8 mouse cellular contexts compared by ENCODE assay signal in the genomic region with DNA sequence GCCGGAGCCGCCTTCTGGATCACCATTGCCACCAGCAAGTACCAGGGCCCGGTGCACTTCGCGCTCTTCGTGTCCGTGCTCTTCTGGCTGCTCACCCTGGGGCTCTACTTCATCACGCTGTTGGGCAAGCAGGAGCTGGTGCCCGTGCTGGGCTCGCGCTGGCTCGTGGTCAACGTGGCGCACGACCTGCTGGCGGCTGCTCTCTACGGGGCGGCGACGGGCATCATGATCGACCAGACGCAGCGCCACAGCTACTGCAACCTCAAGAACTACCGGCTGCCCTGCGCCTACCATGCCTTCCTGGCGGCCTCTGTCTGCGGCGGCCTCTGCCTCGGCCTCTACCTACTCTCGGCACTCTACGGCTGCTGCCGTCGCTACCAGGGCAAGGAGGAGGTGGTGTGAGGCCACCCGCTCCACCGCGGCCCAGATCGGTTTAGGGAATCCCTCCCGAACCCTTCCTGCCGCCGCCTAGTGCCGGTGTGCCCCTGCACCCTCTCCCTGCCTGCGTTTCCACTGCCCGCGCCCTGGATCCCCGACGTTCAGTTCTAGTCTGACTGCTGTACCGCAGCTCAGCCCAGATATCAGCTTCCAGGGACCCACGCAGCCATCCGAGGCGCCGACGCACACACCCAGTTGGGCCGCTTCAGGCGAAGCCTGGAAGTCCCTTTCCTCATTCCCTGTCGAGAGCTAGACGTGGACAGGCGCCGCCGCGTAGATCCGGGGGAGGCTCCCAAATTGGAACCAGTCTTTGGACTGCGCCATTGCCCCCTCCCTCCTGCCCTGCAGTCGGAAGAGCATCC. TPM values are rescaled to one million over a fixed set of nuclear protein-coding genes. Genes with fewer than 3 reads are reported as not detected.
DNase-seq lines count a peak whose midpoint lies in the region; ATAC-seq and TF ChIP-seq lines count a peak whose summit lies in the region.

No protein-coding gene starts in this region.

- no peak for TF ChIP-seq RAD21 in MEL (IDR thresholded peaks at IDR 0.05; ENCODE audit: low read depth, low read length)

- TF ChIP-seq EP300 in MEL (IDR thresholded peaks at IDR 0.05; ENCODE audit: low read depth in 1 of 2, low read length in 2 of 2) = no peak

- H3K9ac ChIP-seq in MEL (ENCODE audit: control insufficient read depth, low read depth, low read length, poor library complexity, severe bottlenecking) = peak overlapping the region; percentile 65
- H3K9ac ChIP-seq in forebrain, embryonic 13.5 days = peak overlapping the region; percentile 77

- no peak overlapping the region for H3K27ac ChIP-seq in MEL (ENCODE audit: control insufficient read depth, low read depth, low read length)
- no peak overlapping the region for H3K27ac ChIP-seq in forebrain, embryonic 13.5 days
- H3K27ac ChIP-seq in left cerebral cortex, adult 2 months = peak overlapping the region; percentile 97

- H3K9me3 ChIP-seq in MEL (replicated peaks; ENCODE audit: insufficient read depth, low read length) = no peaks in the 10 kb centered on the region
- H3K9me3 ChIP-seq in forebrain, embryonic 13.5 days (replicated peaks) = no peaks in the 10 kb centered on the region

- peak overlapping the region; percentile 85 for H3K4me2 ChIP-seq in forebrain, embryonic 13.5 days

- DNase-seq in MEL (ENCODE audit: low read depth, low spot score) = peak; percentile 71
- peak; percentile 67 for DNase-seq in brain, embryonic 14.5 days (ENCODE audit: low read depth)
- DNase-seq in heart, postnatal 25 days (ENCODE audit: low spot score) = peak; percentile 70
- peak in 1 of 2 experiments; percentile 73 for DNase-seq in left cerebral cortex, adult 2 months (ENCODE audit: extremely low spot score in 1 of 2, low spot score in 2 of 2)
- DNase-seq in retina, postnatal 1 day = peak; percentile 44
- no peak for DNase-seq in layer of hippocampus, adult 9-10 months (ENCODE audit: low spot score)

- WGBS in forebrain, embryonic 13.5 days = under 1% methylated on average over 63 of the region's 63 CpGs

- peak overlapping the region; percentile 59 to 65 for H3K4me3 ChIP-seq in MEL (ENCODE audit: control insufficient read depth in 1 of 2, insufficient read depth in 1 of 2, low read depth in 2 of 2, low read length in 2 of 2)
- H3K4me3 ChIP-seq in forebrain, embryonic 13.5 days = peak overlapping the region; percentile 60
- H3K4me3 ChIP-seq in left cerebral cortex, adult 2 months = peak overlapping the region; percentile 66

- TF ChIP-seq POLR2A in MEL (IDR thresholded peaks at IDR 0.05; ENCODE audit: control insufficient read depth in 1 of 2, insufficient read depth in 1 of 2, low read depth in 1 of 2, low read length in 2 of 2, poor library complexity in 1 of 2) = peak; percentile 10 to 23; a peak in 1 of 4 replicates
- no peak for TF ChIP-seq POLR2A in brain, embryonic 14.5 days (IDR thresholded peaks at IDR 0.05; ENCODE audit: borderline replicate concordance, extremely low read depth, insufficient read depth, insufficient read length, poor library complexity, severe bottlenecking)

- H3K79me2 ChIP-seq in MEL (ENCODE audit: control insufficient read depth, insufficient read depth, low read length, poor library complexity) = peaks cover 2% of the 10 kb centered on the region; the same call in 1 of the 2 replicates

- intact Hi-C loops in heart, postnatal 25 days (cut with DNase I) = no loop called here
- intact Hi-C loops in left cerebral cortex, adult 2 months (cut with DNase I) = no loop called here

- no peak for TF ChIP-seq CTCF in MEL (IDR thresholded peaks at IDR 0.05 in 2 of 3, conservative IDR thresholded peaks at IDR 0.05 in 1 of 3; ENCODE audit: control insufficient read depth in 1 of 3, insufficient read depth in 1 of 3, low read depth in 2 of 3, low read length in 3 of 3, poor library complexity in 1 of 3, severe bottlenecking in 1 of 3)
- TF ChIP-seq CTCF in brain, embryonic 14.5 days (IDR thresholded peaks at IDR 0.05; ENCODE audit: borderline replicate concordance, extremely low read depth, insufficient read depth, insufficient read length) = no peak
- TF ChIP-seq CTCF in left cerebral cortex, adult 2 months (IDR thresholded peaks at IDR 0.05) = no peak

- H3K27me3 ChIP-seq in MEL (ENCODE audit: control insufficient read depth in 1 of 2, insufficient read depth in 2 of 2, low read length in 2 of 2) = no peaks in the 10 kb centered on the region
- H3K27me3 ChIP-seq in forebrain, embryonic 13.5 days = peaks cover 37% of the 10 kb centered on the region

- peak; percentile 26 for ATAC-seq in forebrain, embryonic 13.5 days
- ATAC-seq in megakaryocyte, adult 5-6 weeks (ENCODE audit: poor library complexity, severe bottlenecking) = peak; percentile 49

- peaks cover 3 to 26% of the 10 kb centered on the region in 2 experiments; a peak in 3 of 4 replicates for H3K4me1 ChIP-seq in MEL (ENCODE audit: control insufficient read depth in 1 of 2, insufficient read depth in 2 of 2, low read length in 2 of 2)
- peaks cover 17% of the 10 kb centered on the region for H3K4me1 ChIP-seq in forebrain, embryonic 13.5 days

- H3K36me3 ChIP-seq in MEL (ENCODE audit: control insufficient read depth in 1 of 2, insufficient read depth in 2 of 2, low read length in 2 of 2) = no peaks in the 10 kb centered on the region; a peak in 1 of 4 replicates
- H3K36me3 ChIP-seq in forebrain, embryonic 13.5 days (ENCODE audit: poor library complexity, severe bottlenecking) = no peaks in the 10 kb centered on the region

TF ChIP-seq in MEL, 35 proteins besides CTCF, POLR2A, EP300 and RAD21 (continues in another document):
- TF ChIP-seq MYC (IDR thresholded peaks at IDR 0.05; ENCODE audit: low read depth, low read length) (no peak), ZMIZ1 (IDR thresholded peaks at IDR 0.05; ENCODE audit: low read depth, low read length) (no peak), E2F4 (IDR thresholded peaks at IDR 0.05; ENCODE audit: borderline replicate concordance, low read depth, low read length) (no peak), POLR2AphosphoS5 (IDR thresholded peaks at IDR 0.05; ENCODE audit: borderline replicate concordance, low read depth, low read length) (no peak), MAFK (IDR thresholded peaks at IDR 0.05; ENCODE audit: borderline replicate concordance, low read depth, low read length) (no peak), GATA1 (IDR thresholded peaks at IDR 0.05; ENCODE audit: low read depth, low read length) (no peak), SIN3A (IDR thresholded peaks at IDR 0.05; ENCODE audit: low read length) (0 out of 2 replicates have a peak, but pooled peaks have one; percentile 24), ZKSCAN1 (IDR thresholded peaks at IDR 0.05; ENCODE audit: low read depth, low read length) (no peak)

RNA-seq across cellular contexts. Expression of a gene that starts 0.8 kb away (rescaled TPM):
- total RNA-seq in MEL (2012; rRNA removed) = 7.9 and 9.7 TPM in 2 replicates
- 10 to 100 TPM in 1 of 2 experiments, not detected in 1; 24.4 TPM for polyA plus RNA-seq in MEL (2012; ENCODE audit: insufficient read depth in 1 of 2, insufficient read length in 2 of 2, low read depth in 1 of 2, low replicate concordance in 2 of 2, missing spikeins in 1 of 2)
- polyA plus RNA-seq in brain, embryonic 14.5 days (2012; rRNA removed) = 15.2 and 16.7 TPM in 2 replicates
- 1.7 and 2.0 TPM in 2 replicates for polyA plus RNA-seq in forebrain, embryonic 13.5 days (2015; fragmentation: Nextera tagmentation; extraction: Ambion mirVana)
- 10 to 100 TPM; 20.9 to 24.3 TPM for total RNA-seq in heart, postnatal 25 days (2021)
- total RNA-seq in left cerebral cortex, adult 2 months (2021) = 10 to 100 TPM in 1 of 2 experiments, 1 to 10 TPM in 1; 8.0 to 10.6 TPM
- total RNA-seq in megakaryocyte, adult 5-6 weeks (2015) = 5.7 and 6.7 TPM in 2 replicates
- total RNA-seq in megakaryocyte, adult 5-6 weeks (2017) = 7.9 and 9.4 TPM in 2 replicates

RNA-seq across cellular contexts. Expression of a gene that starts 15.8 kb away (rescaled TPM):
- total RNA-seq in MEL (2012; rRNA removed) = 22.0 and 27.0 TPM in 2 replicates
- 10 to 100 TPM in 1 of 2 experiments, not detected in 1; 40.2 TPM for polyA plus RNA-seq in MEL (2012; ENCODE audit: insufficient read depth in 1 of 2, insufficient read length in 2 of 2, low read depth in 1 of 2, low replicate concordance in 2 of 2, missing spikeins in 1 of 2)
- 104 and 141 TPM in 2 replicates for polyA plus RNA-seq in brain, embryonic 14.5 days (2012; rRNA removed)
- polyA plus RNA-seq in forebrain, embryonic 13.5 days (2015; fragmentation: Nextera tagmentation; extraction: Ambion mirVana) = 43.5 and 45.6 TPM in 2 replicates
- total RNA-seq in heart, postnatal 25 days (2021) = 10 to 100 TPM; 18.3 to 23.0 TPM
- total RNA-seq in left cerebral cortex, adult 2 months (2021) = 100 to 1,000 TPM in 1 of 2 experiments, 10 to 100 TPM in 1; 87.7 to 107 TPM
- 7.9 and 13.1 TPM in 2 replicates for total RNA-seq in megakaryocyte, adult 5-6 weeks (2015)
- 21.3 and 26.3 TPM in 2 replicates for total RNA-seq in megakaryocyte, adult 5-6 weeks (2017)

RNA-seq across cellular contexts. Expression of a gene that starts 19.1 kb away (rescaled TPM):
- total RNA-seq in MEL (2012; rRNA removed) = 49.5 and 54.8 TPM in 2 replicates
- 10 to 100 TPM in 1 of 2 experiments, not detected in 1; 53.3 TPM for polyA plus RNA-seq in MEL (2012; ENCODE audit: insufficient read depth in 1 of 2, insufficient read length in 2 of 2, low read depth in 1 of 2, low replicate concordance in 2 of 2, missing spikeins in 1 of 2)
- 4.5 and 5.4 TPM in 2 replicates for polyA plus RNA-seq in brain, embryonic 14.5 days (2012; rRNA removed)
- 10.1 and 10.3 TPM in 2 replicates for polyA plus RNA-seq in forebrain, embryonic 13.5 days (2015; fragmentation: Nextera tagmentation; extraction: Ambion mirVana)
- 10 to 100 TPM in 1 of 2 experiments, 1 to 10 TPM in 1; 9.7 to 14.5 TPM for total RNA-seq in heart, postnatal 25 days (2021)
- total RNA-seq in left cerebral cortex, adult 2 months (2021) = 10 to 100 TPM; 27.6 to 30.9 TPM
- total RNA-seq in megakaryocyte, adult 5-6 weeks (2015) = 1.1 and 1.7 TPM in 2 replicates
- total RNA-seq in megakaryocyte, adult 5-6 weeks (2017) = 2.9 and 6.2 TPM in 2 replicates

RNA-seq across cellular contexts. Expression of a gene that starts 54.1 kb away (rescaled TPM):
- not detected in 2 replicates for total RNA-seq in MEL (2012; rRNA removed)
- under 1 TPM in 1 of 2 experiments, not detected in 1; 0.50 TPM for polyA plus RNA-seq in MEL (2012; ENCODE audit: insufficient read depth in 1 of 2, insufficient read length in 2 of 2, low read depth in 1 of 2, low replicate concordance in 2 of 2, missing spikeins in 1 of 2)
- polyA plus RNA-seq in brain, embryonic 14.5 days (2012; rRNA removed) = 4.5 and 4.6 TPM in 2 replicates
- 0.21 TPM in 1 of 2 replicates, not detected in the other for polyA plus RNA-seq in forebrain, embryonic 13.5 days (2015; fragmentation: Nextera tagmentation; extraction: Ambion mirVana)
- total RNA-seq in heart, postnatal 25 days (2021) = 1 to 10 TPM; 5.3 to 7.9 TPM
- total RNA-seq in left cerebral cortex, adult 2 months (2021) = under 1 TPM; 0.48 to 0.65 TPM
- total RNA-seq in megakaryocyte, adult 5-6 weeks (2015) = not detected in 2 replicates
- not detected in 2 replicates for total RNA-seq in megakaryocyte, adult 5-6 weeks (2017)

RNA-seq across cellular contexts. Expression of a gene that starts 57.7 kb away (rescaled TPM):
- 10.2 and 12.2 TPM in 2 replicates for total RNA-seq in MEL (2012; rRNA removed)
- polyA plus RNA-seq in MEL (2012; ENCODE audit: insufficient read depth in 1 of 2, insufficient read length in 2 of 2, low read depth in 1 of 2, low replicate concordance in 2 of 2, missing spikeins in 1 of 2) = 10 to 100 TPM in 1 of 2 experiments, not detected in 1; 30.3 TPM
- 41.3 and 44.6 TPM in 2 replicates for polyA plus RNA-seq in brain, embryonic 14.5 days (2012; rRNA removed)
- 16.5 and 21.7 TPM in 2 replicates for polyA plus RNA-seq in forebrain, embryonic 13.5 days (2015; fragmentation: Nextera tagmentation; extraction: Ambion mirVana)
- total RNA-seq in heart, postnatal 25 days (2021) = 10 to 100 TPM; 18.4 to 19.0 TPM
- total RNA-seq in left cerebral cortex, adult 2 months (2021) = 10 to 100 TPM; 65.6 to 67.3 TPM
- 12.0 and 12.2 TPM in 2 replicates for total RNA-seq in megakaryocyte, adult 5-6 weeks (2015)
- total RNA-seq in megakaryocyte, adult 5-6 weeks (2017) = 9.9 and 10.7 TPM in 2 replicates
